Mouse (Mus musculus) urinary bladder, postnatal 0 days (tissue): Measurements from ENCODE around the gene Topors. TPM values are rescaled to one million over a fixed set of nuclear protein-coding genes. Genes with fewer than 3 reads are reported as not detected.

Experiments used
- polyA plus RNA-seq: library from polyadenylated mRNA; unstranded; fragments of >200 nt; fragmentation: Nextera tagmentation; extraction: Ambion mirVana; gene quantifications from 2 replicates; pipeline ENCODE4 v1.2.1, GENCODE M21; 2015

Gene Topors
- 22.4 and 26.3 TPM in 2 replicates for polyA plus RNA-seq

GRCm38 (mm10) chr4:40269430-40270032 is at the start of gene Topors, which contains the start of gene Smim27:
Gene Topors, minus strand, starts transcription at chr4:40269850.
Gene Smim27, plus strand, starts transcription at chr4:40269579.

GRCm38 (mm10) chr4:40279276-40279900 is 9.7 kb upstream of the Topors start, which contains the start of gene Ndufb6:
Gene Ndufb6, minus strand, starts transcription at chr4:40279421.

GRCm38 (mm10) chr4:40239409-40240271 is 30.0 kb downstream of the Topors start, which contains the start of gene Ddx58:
Gene Ddx58, minus strand, starts transcription at chr4:40239828.

Other genes with a start within 250 kb of the Topors start
- gene Aco1, start 126.8 kb downstream of the Topors start, polyA plus RNA-seq, result 54.2 and 65.5 TPM in 2 replicates
- 13.3 and 14.8 TPM in 2 replicates for gene Ddx58, start 30.0 kb downstream of the Topors start, polyA plus RNA-seq
- 43.8 and 54.4 TPM in 2 replicates for gene Smim27, start 271 bp downstream of the Topors start, polyA plus RNA-seq
- 449 and 466 TPM in 2 replicates for gene Ndufb6, start 9.6 kb upstream of the Topors start, polyA plus RNA-seq
- 0.37 and 0.52 TPM in 2 replicates for gene Tmem215, start 202.3 kb upstream of the Topors start, polyA plus RNA-seq